Mouse (Mus musculus): ENCODE measurements around the gene Klf3. TPM values are rescaled to one million over a fixed set of nuclear protein-coding genes. Genes with fewer than 3 reads are reported as not detected.

The Klf3 gene
- total RNA-seq, 2 experiments from 2014 or later: 78.9 to 81.0 TPM

DNA sequence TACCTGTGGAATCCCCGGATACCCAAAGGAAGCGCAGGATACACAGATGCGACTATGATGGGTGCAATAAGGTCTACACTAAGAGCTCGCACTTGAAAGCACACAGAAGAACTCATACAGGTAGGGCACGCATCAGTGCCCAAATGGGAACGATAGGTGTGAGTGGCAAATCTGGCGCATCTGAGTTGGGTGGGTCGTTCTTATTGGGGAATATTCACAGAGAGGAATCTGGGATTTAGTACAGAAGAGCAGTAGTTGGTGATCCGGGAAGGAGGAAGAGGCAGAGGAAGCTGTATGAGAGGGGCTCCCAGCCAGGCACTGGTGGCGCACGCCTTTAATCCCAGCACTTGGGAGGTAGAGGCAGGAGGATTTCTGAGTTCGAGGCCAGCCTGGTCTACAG lies 24.0 kb downstream of the Klf3 start:
- no peak for DNase-seq
- intact Hi-C loops (cut with DNase I): no loop called here

DNA sequence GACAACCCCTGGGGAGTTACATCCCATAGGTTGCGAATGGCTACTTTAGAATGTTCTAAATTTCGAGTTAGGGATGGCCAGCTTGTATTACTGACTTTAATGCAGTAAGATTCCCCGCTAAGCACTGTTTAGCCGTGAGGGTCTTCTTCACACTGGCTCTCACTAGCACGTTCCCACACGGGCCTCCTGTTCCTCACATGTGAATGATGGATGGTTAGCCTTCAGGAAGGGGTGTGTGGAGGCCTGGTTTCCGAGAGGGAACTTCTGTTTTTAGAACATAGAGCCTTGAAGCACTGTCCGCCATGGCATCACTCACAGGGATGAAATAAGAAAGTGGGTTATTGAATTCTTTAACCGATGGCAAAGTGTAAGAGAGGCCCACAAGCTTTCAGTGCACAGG lies 25.1 kb downstream of the Klf3 start:
- intact Hi-C loops (cut with DNase I): loop anchor here (2.0 kb wide), 1 partner anchor 18 kb away; no protein-coding TSS in a partner anchor
- DNase-seq: no peak

DNA sequence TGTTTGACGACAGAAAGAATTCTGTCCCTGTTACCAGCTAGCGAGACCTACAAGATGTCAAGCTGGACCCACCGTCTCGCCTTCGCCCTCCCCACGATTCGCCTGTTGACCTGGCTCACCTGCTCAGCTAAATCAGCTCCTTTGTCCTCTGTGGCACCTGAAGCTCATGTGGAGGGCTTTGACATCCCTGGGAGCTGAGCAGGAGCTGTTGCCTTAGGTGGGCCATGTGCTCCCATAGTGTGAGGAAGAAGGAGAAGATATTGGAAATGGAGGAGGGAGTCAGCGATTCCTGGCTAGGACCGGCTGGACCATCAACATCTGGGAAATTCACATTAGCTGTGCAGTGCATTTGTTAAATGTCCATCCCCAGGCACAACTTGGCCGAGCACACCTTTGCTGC lies 26.4 kb downstream of the Klf3 start:
- no peak for DNase-seq
- intact Hi-C loops (cut with DNase I): loop anchor here (2.0 kb wide), 1 partner anchor 17 kb away; no protein-coding TSS in a partner anchor

DNA sequence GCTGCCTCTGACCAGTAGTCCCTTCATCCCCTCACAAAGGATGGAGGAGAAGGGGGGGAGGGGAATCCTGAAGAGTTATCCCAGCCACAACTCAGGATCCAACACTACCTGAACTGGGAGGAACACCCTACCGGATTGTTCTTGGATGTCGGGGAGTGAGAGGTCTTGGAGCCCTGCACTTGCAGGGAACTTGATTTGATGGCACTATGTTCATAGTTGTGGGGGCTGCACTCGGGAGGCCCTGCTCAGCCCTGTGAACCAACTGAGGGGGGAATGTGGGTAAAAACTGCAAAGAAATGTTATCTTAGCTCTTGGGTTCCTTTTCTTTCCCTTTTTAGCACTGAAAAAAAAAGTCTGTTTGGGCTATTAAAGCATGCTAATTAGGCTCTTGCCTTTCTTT lies 27.6 kb downstream of the Klf3 start:
- DNase-seq: no peak
- intact Hi-C loops (cut with DNase I): no loop called here

DNA sequence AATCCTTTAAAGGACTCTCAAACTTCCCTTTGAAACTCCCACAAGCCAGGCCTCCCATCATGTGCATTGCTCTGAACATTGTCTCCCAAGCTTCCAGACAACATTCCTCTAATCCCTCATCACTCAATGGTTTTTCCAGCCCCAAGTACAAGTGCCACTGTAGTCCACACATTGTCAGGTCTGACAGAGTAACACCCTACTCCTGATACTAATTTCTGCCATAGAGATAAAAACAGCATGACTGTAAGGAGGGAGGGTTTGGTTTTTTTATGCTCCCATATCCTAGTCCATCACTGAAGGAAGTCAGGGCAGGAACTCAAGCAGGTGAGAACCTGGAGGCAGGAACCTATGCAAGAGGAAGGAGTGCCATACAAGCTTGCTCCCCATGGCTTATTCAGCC lies 30.2 kb downstream of the Klf3 start:
- no peak for DNase-seq
- intact Hi-C loops (cut with DNase I): no loop called here

DNA sequence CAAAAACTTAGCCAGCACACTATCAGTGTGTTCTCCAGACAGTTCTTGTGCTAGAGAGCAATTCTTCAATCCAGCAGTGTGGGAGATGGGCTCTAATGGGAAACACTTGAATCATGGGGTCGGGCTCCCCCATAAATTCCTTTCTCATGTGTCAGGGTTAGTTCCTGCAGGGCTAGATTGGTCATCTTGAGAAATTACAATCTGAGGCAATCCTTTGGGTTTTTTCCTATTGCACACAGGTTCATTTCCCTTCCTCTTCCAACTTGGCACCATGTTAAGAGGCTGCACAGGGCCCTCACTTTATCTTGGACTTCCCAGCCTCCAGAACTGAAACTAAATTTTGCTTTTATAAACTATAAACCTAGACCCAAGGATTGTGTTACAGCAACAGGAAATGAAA lies 31.0 kb downstream of the Klf3 start:
- no peak for DNase-seq
- intact Hi-C loops (cut with DNase I): no loop called here

DNA sequence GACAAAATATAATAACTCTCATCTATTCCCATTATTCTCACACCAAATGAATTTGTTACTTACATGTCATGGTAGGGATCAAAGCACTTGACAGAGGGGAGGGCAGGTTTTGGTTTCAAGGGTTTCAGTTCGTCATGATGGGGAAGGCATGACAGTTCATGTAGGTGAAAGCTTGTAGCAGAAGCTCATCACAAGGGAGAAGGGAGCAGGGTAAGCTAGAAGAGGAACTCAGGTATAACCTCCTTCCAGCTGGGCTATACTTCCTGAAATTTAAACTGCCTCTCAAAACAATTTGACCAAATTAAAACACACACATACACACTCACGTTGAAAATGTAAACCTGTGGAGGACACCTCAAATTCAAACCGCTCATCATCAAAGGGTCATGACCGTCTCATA lies 32.1 kb downstream of the Klf3 start:
- intact Hi-C loops (cut with DNase I): no loop called here
- no peak for DNase-seq

DNA sequence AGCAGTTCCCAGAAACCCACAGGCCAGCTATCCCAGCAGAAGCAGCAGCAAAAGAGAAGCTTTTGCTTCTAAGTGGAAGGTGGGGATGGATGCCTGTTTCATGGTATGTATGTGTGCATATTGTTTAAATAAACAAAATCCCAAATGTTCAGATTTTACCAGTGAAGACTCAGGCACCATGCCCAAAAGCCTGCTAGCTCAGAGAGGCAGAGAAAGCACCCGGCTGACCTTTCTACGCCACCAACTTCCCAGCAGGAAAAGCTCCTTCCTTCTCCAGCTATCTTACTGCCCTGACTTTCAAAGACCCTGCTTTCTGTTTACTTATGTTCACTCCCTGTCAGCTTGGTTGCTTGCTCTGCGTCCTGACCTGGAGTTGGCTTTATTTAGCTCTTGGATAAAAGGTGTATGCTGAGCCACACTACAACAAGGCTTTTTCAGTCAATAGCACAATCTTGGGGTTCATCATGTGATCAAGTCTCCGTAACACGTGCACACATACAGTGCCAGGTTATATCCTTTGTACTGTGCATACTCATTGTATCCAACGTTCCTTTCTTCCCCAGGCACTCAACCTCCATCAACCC lies 35.9 kb downstream of the Klf3 start:
- intact Hi-C loops (cut with DNase I): no loop called here
- no peak for DNase-seq

DNA sequence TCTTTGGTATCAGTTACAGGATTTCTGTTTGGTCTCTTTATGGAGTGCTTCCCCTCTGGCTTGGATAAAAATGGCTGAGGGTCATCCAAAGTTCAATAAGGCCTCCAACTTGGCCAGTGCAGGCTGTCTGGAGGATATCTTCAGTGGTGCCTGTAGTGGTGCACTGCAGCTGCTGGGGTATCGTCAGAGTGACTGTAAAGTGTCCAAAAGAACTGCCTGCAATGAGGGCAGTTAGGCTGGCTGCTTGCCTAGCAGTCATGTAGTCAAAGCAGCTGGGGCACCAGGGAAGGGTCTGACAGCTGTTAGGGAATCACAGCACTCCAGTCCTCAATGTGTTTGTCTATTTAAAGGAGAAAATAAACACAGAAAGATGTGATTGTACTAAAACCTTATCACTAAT lies 36.9 kb downstream of the Klf3 start:
- DNase-seq: peak; percentile 75 to 77
- intact Hi-C loops (cut with DNase I): no loop called here

DNA sequence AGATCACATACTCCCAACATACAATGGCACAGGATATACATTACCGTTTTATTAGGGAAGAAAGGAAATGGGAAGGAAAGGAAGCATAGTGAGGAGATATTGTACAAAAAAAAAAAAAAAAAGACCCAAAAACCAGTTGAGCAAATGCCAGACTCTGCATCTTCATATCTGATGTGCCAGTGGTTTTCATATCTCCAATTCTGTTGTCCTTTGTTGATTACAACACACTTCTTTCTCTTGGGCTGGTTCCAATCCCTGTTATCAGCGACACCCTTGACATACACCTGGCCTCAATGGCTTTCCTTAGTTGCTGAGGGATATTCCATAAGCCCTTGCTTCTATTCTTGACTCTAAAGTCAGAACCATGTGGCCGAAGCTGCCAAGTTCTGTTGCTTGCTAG lies 41.4 kb downstream of the Klf3 start:
- no peak for DNase-seq
- intact Hi-C loops (cut with DNase I): no loop called here

DNA sequence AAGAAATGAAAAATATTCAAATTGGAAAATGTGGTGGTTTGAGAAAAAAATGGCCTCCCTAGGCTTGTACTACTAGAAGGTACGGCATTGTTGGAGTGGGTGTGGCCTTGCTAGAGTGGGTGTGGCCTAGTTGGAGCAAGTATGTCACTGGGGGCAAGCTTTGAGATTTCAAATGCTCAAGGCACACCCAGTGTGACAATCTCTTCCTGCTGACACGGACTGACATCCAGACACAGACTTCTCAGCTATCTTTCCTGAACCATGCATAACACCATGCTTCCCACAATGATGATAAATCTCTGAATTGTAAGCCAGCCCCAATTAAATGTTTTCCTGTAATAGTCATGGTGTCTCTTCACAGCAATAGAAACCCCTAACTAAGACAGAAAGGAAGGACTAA lies 44.1 kb downstream of the Klf3 start:
- intact Hi-C loops (cut with DNase I): loop anchor here (2.0 kb wide), 1 partner anchor 19 kb away; no protein-coding TSS in a partner anchor
- no peak for DNase-seq

DNA sequence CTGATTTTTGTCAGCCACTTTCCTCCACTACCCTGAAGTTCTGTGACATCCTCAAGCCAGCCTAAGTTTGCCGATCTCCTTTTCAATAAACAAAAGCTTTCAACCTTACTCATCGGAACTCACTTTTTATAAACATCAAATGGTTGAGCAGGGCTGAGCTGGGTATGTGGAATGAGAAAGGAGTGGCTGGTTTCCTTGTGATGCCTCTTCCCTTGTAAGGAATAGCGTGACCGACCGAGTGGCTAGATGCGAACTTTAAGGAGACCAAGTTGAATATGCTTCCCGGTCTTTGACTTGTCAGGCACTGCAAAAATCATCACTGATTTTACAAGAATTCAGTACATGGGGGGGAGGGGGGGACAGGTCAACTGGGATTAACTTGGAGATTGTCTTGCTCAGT lies 46.7 kb downstream of the Klf3 start:
- DNase-seq: no peak
- intact Hi-C loops (cut with DNase I): no loop called here

DNA sequence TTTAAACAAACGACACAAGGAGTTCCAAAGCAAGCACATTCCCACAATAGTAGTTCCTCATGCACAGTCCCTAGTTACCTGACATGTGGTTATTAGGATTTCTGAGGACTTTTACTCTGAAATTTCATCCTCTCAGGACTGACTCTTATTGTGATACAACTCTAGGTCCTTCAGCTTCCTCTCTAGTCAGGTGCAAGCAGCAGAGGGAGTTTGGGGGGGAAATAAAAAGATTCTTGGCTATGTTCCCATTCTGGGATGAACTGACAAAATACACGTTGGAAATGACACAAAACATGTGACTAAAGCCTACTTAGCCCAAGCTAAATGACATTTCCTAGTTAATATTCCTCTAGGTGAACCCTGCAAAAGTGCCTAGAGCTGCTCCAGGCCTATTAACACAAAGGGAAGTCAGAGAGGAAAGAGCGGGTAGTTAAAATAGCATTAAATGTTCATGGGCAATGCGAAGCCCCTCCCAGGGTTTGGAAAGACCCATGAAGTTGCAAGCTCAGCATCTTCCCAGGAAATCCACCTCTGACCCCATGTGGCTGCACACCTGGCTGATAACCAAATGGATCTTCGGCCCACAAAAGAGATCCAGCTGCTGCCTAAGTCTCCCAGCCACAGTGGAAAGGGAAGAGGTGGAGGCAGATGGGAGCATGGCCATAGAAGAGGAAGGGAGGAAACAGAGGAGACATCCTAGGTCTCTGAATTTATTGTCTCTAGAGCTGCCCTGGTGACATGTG lies 49.6 kb downstream of the Klf3 start:
- DNase-seq: peak in 1 of 2 experiments; percentile 14

DNA sequence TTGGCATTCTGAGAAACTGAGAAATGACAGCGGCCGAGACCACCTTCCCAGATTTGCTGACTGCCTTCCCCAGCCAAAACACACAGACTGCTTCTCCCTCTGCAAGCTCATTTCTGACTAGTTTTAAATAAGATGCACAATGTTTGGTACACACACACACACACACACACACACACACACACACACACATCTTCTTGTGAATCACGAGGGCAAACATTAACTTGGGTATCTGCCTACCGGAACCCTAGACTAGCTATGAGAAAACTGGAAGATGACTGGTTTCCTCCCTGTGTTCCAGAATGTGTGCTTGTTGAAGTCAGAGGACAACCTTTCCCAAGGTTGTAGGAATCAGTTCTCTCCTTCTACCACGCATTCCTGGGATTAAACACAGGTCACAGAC lies 50.2 kb downstream of the Klf3 start:
- intact Hi-C loops (cut with DNase I): no loop called here
- no peak for DNase-seq

More for the DNA sequence above, 49.6 kb downstream of the Klf3 start:
- intact Hi-C loops (cut with DNase I): no loop called here

DNA sequence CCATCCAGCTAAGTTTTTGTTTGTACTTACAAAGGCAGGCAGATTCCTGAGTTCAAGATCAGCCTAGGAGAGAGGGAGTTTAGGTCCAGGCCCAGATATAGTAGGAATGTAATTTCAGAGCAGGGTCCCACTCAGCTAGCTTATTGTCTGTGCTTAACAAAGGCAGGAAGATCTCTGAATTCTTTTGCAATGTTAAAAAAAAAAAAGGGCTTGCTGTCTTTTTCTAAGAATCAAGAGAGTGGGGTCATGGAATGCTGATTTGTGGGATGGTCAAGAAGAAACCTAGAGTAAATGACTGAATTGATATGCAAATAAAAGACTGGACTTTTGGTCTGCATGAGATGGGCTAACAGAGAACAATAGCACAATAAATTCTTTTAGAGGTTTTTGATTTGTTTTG lies 52.0 kb downstream of the Klf3 start:
- intact Hi-C loops (cut with DNase I): no loop called here

DNA sequence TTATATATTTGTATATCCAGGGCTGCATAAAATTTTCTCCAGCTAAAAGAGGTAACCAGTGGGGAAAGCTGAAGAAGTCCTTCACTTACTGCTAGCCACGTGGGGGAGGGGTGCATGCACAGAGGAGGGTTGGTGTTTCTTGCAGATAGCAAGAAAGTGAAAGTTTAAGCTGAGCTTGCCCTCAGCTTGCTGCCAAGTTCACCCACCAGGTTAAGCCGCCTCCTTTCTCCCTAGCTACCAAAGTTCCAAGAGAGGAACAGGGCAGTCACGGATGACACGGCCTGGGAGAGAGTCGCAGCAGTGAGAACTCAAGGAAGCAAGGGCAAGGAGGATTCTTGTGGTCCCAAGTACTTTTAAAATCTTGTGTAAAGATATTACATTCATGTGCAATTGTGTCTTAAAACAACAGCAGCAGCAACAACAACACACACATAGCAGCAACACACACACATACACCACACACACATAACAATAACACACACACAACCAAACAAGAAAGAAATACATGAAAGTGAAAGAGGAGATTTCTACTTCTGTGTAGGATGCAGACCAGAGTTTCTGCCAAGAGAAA lies 57.8 kb downstream of the Klf3 start:
- intact Hi-C loops (cut with DNase I): no loop called here
- no peak for DNase-seq

More for the DNA sequence above, 52.0 kb downstream of the Klf3 start:
- no peak for DNase-seq

DNA sequence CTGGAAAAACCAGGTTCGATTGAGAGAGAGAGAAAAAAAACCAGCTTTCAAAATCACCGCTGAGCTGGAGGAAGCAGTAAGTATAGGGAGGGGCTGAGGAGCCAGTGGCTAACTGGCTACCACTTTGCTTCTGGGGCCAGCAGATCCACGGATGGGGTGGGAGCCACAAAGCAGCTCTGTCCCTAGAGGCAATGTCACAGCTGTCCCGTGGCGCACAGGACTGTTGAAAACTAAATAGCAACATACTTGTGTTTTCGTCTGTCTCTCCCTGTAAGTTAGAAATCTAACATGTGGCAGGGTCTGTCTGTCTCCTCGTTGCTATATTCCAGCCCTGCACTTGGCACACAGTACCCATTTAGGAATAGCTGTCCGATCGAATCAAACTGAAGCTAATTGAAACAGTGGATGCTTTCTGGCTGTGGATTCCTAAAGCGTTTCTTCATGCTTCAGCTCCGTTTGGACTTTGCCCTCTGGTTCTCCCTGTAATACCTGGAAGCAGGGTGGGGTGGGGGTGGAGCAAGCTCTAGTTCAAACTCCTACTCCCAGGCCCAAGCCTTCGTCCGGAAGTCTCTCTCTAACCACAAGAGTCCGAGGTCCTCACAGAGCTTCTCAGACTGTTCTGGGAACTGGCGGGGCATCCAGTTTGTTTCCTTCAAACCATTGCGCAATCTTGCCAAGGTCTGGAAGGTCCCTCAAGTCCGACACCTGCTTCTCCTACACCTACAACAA lies 58.4 kb downstream of the Klf3 start:
- peak; percentile 59 for DNase-seq
- intact Hi-C loops (cut with DNase I): no loop called here

DNA sequence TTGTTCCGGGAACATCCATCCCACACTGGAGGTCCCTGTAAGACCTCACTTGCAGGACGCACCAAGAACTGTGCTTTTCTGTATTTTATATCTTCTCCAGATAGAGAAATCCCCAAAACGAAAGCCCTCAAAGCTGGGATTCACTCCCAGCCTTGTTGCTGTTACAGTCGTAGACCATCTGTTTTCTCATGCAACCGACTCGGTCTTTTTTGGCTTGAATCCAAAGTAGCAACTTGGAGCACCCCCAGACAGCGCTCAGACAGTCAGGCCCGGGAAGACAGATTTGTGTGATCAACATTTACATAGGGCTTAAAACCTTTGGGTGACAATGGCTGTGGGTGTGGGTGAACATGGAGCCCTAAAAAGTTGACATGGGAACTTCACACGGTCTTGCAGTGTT lies 59.1 kb downstream of the Klf3 start:
- intact Hi-C loops (cut with DNase I): no loop called here
- DNase-seq: peak; percentile 70 to 73

DNA sequence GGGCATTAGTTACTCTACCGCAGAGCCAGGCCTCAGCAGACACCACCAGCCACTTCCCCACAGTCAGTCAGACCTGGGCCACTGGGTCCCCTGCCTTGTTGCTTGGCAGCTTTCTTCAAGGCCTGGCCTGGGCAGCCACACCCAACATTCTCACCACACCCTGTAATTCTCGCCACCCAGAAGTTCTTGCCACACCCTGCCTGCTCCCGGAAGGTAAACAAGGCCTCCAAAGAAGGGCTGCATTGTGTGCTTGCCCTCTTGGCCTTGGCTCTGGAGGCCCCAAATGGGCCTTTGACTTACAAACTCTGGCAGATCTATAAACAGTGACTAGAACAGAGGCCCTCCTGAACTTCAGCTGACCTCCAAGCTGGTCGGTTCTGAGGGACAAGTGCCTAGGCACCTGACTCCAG lies 61.5 kb downstream of the Klf3 start:
- intact Hi-C loops (cut with DNase I): no loop called here
- peak; percentile 20 to 52 for DNase-seq

DNA sequence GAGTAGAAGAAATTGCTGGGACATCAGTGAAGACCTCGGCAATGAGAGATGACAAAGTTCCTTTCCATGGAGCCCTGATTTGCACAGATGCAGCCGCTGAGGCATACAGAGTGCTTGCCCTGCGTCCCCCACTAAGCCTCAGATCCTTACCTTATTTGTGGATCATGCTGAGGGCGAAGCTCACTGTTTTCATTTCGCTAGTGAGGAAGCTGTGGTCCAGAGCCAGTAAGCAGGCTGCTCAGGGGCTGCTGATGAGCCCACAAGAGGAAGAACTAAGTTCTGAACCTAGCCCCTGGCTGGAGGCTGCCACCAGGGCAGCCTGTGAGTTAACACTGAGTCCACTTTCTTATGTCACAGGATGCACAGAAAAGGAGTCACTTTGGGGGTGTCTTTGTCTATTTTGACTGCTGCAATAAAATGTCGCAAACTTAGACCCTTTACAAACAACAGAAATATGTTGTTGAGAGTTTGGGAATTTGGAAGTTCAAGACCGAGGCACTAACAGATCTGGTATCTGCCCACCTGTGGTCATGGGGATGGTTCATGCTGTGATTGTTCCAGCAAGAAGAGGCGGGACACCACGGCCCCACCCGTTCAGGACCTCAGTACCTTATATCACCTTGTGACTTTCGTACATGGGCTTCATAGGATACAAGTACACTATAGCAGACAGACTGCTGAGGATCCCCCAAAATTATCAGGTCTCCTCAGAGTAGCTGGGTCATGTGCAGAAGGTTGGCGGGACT lies 62.2 kb downstream of the Klf3 start:
- intact Hi-C loops (cut with DNase I): no loop called here
- no peak for DNase-seq
